Mouse (Mus musculus) embryonic facial prominence, embryonic 13.5 days (tissue): ENCODE measurements around the gene Clec4g. TPM values are rescaled to one million over a fixed set of nuclear protein-coding genes. Genes with fewer than 3 reads are reported as not detected.
A peak's percentile ranks its signal among the peaks of the same experiment; 100 is the strongest.
"Not testable (repeated sequence)": the region's sequence is repeated elsewhere in the genome, so short reads cannot be mapped to it uniquely, and the experiment has no call there.

Experiments
- ATAC-seq: fragments of 200-750 bp; cut with Nextera tagmentation; 2 replicates; pipeline ENCODE4 v1.8.0; 2017; ENCODE audit warnings: low read depth; ENCODE audit not compliant: insufficient number of reproducible peaks, insufficient read depth, low FRiP score, low TSS enrichment
- H3K27ac ChIP-seq: fragments of 300-500 bp; sonication (generic); 2 replicates; pipeline ENCODE4 v1.5.1; 2015; ENCODE audit warnings: moderate library complexity, mild to moderate bottlenecking, inconsistent platforms
- H3K27me3 ChIP-seq: fragments of 300-500 bp; sonication (generic); 2 replicates; pipeline ENCODE4 v1.6.1; 2015; ENCODE audit warnings: mild to moderate bottlenecking, inconsistent platforms
- H3K36me3 ChIP-seq: fragments of 300-500 bp; sonication (generic); 2 replicates; pipeline ENCODE4 v1.6.1; 2015; ENCODE audit warnings: mild to moderate bottlenecking, inconsistent platforms
- H3K4me1 ChIP-seq: fragments of 300-500 bp; sonication (generic); 2 replicates; pipeline ENCODE4 v1.6.1; 2015; ENCODE audit warnings: inconsistent platforms
- H3K4me2 ChIP-seq: fragments of 300-500 bp; sonication (generic); 2 replicates; pipeline ENCODE4 v1.6.1; 2015; ENCODE audit warnings: moderate library complexity, mild to moderate bottlenecking, inconsistent platforms
- H3K4me3 ChIP-seq: fragments of 300-500 bp; sonication (generic); 2 replicates; pipeline ENCODE4 v1.5.1; 2015; ENCODE audit warnings: mild to moderate bottlenecking, inconsistent platforms
- H3K9ac ChIP-seq: fragments of 300-500 bp; sonication (generic); 2 replicates; pipeline ENCODE4 v1.6.1; 2015; ENCODE audit warnings: mild to moderate bottlenecking, inconsistent platforms
- H3K9me3 ChIP-seq: fragments of 300-500 bp; sonication (generic); 2 replicates; pipeline ENCODE4 v1.6.1; 2016; ENCODE audit warnings: inconsistent platforms
- WGBS: fragments of 180-500 bp; shearing (Covaris S2); methylation state at CpG from one replicate; pipeline ENCODE4 v1.1.7; 2015; ENCODE audit warnings: mixed read lengths; 5-methylcytosine and 5-hydroxymethylcytosine counted together
- polyA plus RNA-seq: library from polyadenylated mRNA; unstranded; fragments of >200 nt; fragmentation: Nextera tagmentation; extraction: Ambion mirVana; gene quantifications from 2 replicates; pipeline ENCODE4 v1.2.1, GENCODE M21; 2015

Clec4g gene
- polyA plus RNA-seq, result 0.17 and 0.21 TPM in 2 replicates

DNA sequence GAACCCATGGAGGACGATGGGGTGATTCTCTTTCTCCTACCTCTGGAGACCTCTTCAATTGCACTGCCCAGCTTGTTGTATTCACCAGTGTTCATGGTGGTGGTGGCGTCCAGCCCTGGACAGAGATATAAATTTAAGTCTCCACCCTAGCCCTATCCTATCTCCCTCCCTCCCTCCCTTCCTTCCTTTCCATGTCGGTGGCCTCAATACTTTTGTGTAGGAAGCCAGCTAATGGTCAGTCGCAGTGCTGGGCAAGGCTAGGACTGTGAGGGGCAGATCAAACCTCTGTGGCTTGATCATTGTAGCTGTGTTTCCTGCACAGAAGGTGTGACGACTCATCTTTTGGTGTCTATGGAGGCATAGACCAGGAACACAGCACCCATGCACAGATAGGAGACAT, at the start of gene Clec4g:
Gene Clec4g, minus strand, starts transcription at position 101 of the 400 bp plus-strand sequence.
- ATAC-seq, result no peak
- Histone ChIP-seq H3K4me3 (no peak within 1 kb of the TSS), H3K4me2 (no peak within 1 kb of the TSS), H3K9ac (no peak within 1 kb of the TSS), H3K27ac (no peak within 1 kb of the TSS), H3K27me3 (no peaks in the 10 kb centered on the region), H3K4me1 (no peaks in the 10 kb centered on the region), H3K9me3 (no peaks in the 10 kb centered on the region), H3K36me3 (no peaks in the 10 kb centered on the region)
- 73% methylated on average over 5 of the region's 5 CpGs for WGBS

DNA sequence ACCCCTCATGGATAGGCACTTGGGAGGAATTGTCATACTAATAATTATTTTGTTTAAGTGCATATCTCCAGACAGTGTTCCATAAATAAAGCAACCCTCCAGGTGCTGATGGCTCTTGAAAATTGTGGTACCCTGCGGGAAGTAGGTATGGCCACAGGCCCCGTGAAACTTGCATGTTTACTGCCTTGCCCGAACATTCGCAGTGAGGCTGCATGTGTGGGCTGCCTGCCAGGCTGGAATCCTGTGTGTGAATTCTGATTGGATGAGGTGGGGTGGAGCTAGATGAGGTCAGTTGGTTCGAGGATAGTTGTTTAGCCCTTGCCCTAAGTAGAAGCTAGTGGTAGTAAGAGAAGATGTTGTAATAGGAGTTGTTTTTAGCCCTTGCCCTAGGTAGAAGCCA, 48.2 kb upstream of the Clec4g start:
- H3K36me3 ChIP-seq, H3K27ac ChIP-seq, H3K27me3 ChIP-seq, H3K9ac ChIP-seq, H3K9me3 ChIP-seq, H3K4me1 ChIP-seq, H3K4me3 ChIP-seq, ATAC-seq, H3K4me2 ChIP-seq: not testable (repeated sequence)
- WGBS, result 85% methylated on average over 5 of the region's 5 CpGs

DNA sequence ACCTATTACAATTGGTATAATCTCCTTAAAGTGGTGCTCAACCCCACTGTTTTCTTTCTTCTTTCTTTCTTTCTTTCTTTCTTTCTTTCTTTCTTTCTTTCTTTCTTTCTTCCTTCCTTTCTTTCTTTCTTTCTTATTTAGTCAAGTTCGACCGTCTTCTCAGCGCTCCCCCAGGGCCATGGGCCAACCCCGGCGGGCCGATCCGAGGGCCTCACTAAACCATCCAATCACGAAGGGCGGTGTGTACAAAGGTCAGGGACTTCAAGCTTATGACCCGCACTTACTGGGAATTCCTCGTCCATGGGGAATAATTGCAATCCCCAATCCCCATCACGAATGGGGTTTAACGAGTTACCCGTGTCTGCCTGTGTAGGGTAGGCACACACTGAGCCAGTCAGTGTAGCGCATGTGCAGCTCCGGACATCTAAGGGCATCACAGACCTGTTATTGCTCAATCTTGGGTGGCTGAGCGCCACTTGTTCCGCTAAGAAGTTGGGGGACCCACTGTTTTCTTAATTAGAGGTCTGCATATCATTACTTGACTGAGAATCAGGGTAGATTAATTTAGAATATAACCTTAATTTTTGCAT, 33.9 kb upstream of the Clec4g start:
- 65% methylated on average over 18 of the region's 18 CpGs for WGBS

DNA sequence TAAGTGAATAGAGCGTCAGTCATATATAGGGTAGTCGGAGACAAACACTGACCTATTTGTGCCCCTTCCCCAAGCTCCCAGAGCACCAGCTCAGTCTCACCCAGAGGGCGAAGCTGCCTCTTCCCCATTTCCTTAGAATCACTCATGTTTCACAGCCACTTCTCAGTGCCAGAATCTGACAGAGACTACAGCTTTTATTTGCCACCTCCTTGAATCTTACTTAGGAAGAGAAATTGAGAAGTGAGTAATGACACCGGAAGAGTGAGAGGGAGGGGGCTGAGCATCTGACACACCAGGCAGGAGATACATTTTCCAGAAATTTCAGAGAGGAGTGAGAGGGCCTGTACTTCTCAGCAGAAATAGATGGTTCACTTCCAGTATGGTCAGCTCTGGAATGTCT, 28.3 kb upstream of the Clec4g start, which contains the start of gene Cd209a:
Gene Cd209a, minus strand, starts transcription at position 224 of the 400 bp plus-strand sequence.
- peaks cover 5% of the 10 kb centered on the region; the same call in 1 of the 2 replicates for H3K9me3 ChIP-seq
- H3K4me3 ChIP-seq, result no peak within 1 kb of the TSS
- 85% methylated on average over 4 of the region's 4 CpGs for WGBS
- H3K9ac ChIP-seq, result no peak within 1 kb of the TSS
- no peak for ATAC-seq
- H3K27me3 ChIP-seq, result no peaks in the 10 kb centered on the region
- H3K27ac ChIP-seq, result no peak within 1 kb of the TSS
- H3K36me3 ChIP-seq, result no peaks in the 10 kb centered on the region
- no peaks in the 10 kb centered on the region for H3K4me1 ChIP-seq
- H3K4me2 ChIP-seq, result no peak within 1 kb of the TSS

More for the DNA sequence above, 33.9 kb upstream of the Clec4g start:
- no peak overlapping the region for H3K27ac ChIP-seq
- no peak overlapping the region for H3K4me2 ChIP-seq
- no peaks in the 10 kb centered on the region for H3K4me1 ChIP-seq
- H3K36me3 ChIP-seq, result no peaks in the 10 kb centered on the region
- H3K4me3 ChIP-seq, result no peak overlapping the region
- peaks cover 8% of the 10 kb centered on the region for H3K9me3 ChIP-seq
- no peak overlapping the region for H3K9ac ChIP-seq
- no peaks in the 10 kb centered on the region for H3K27me3 ChIP-seq
- ATAC-seq, result peak; percentile 99

DNA sequence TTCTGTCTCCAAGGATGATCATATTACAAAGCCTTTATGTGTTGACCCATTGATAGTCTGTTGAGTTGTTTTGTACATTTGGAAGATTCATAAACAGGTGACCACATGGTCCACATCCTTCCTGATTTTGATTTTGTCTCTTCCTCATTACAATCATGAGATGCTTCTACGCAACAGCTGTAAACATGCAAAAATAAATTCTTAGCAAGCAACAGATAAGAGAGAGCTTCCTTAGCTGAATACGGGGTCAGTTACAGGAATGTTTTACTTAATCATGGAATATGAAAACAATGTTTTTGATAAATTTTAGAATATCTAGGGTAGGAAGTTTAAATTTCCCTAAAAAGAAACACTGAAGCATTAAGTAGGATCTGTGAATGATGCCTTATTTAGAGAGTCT, 16.5 kb upstream of the Clec4g start:
- Histone ChIP-seq H3K9me3 (no peaks in the 10 kb centered on the region), H3K27me3 (no peaks in the 10 kb centered on the region), H3K27ac (no peak overlapping the region), H3K4me2 (no peak overlapping the region), H3K4me1 (no peaks in the 10 kb centered on the region), H3K9ac (no peak overlapping the region), H3K4me3 (no peak overlapping the region), H3K36me3 (no peaks in the 10 kb centered on the region)
- ATAC-seq, result no peak
- 88% methylated on average over 2 of the region's 2 CpGs for WGBS

DNA sequence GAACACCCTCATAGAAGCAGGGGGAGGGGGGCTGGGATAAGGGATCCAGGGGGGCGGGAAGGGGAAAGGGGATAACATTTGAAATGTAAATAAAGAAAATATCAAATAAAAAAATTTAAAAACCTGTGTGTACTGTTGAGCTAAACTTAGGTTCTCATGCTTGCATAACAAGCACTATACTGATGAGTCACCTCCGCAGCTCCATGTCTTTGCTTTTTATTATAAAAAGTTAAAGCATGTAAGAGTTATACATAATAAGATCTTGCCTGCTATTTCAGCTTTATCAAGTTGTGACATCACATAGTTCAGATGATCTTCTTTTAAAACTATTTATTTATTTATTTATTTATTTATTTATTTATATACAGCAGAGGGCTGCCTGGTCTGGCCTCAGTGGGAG, 15.1 kb upstream of the Clec4g start:
- no peak for ATAC-seq
- no peak overlapping the region for H3K27ac ChIP-seq
- no peak overlapping the region for H3K4me3 ChIP-seq
- no peaks in the 10 kb centered on the region for H3K27me3 ChIP-seq
- H3K36me3 ChIP-seq, result no peaks in the 10 kb centered on the region
- H3K9ac ChIP-seq, result no peak overlapping the region
- 78% methylated on average over 2 of the region's 2 CpGs for WGBS
- no peaks in the 10 kb centered on the region for H3K4me1 ChIP-seq
- no peak overlapping the region for H3K4me2 ChIP-seq
- H3K9me3 ChIP-seq, result no peaks in the 10 kb centered on the region

DNA sequence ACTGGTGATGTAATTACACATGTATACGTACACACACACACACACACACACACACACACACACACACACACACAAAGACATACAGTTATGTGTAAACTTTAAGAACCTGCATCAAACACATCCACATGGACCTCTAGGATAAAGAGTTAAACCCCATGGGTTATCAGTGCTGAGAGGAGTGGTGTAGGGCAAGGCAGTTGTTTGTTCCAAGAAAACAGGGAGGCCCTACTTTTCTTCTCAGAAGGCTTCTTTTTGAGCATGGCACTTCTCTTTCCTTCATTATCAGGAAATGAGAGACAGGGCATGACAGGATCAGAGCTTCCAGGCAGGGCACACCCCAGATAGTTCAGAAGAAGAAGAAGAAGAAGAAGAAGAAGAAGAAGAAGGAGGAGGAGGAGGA, 13.6 kb upstream of the Clec4g start:
- no peak overlapping the region for H3K4me2 ChIP-seq
- H3K4me3 ChIP-seq, result no peak overlapping the region
- H3K9me3 ChIP-seq, result no peaks in the 10 kb centered on the region
- H3K27me3 ChIP-seq, result no peaks in the 10 kb centered on the region
- H3K27ac ChIP-seq, result no peak overlapping the region
- 53% methylated on average over 1 of the region's 1 CpGs for WGBS
- no peaks in the 10 kb centered on the region for H3K4me1 ChIP-seq
- H3K9ac ChIP-seq, result no peak overlapping the region
- H3K36me3 ChIP-seq, result no peaks in the 10 kb centered on the region
- ATAC-seq, result no peak

DNA sequence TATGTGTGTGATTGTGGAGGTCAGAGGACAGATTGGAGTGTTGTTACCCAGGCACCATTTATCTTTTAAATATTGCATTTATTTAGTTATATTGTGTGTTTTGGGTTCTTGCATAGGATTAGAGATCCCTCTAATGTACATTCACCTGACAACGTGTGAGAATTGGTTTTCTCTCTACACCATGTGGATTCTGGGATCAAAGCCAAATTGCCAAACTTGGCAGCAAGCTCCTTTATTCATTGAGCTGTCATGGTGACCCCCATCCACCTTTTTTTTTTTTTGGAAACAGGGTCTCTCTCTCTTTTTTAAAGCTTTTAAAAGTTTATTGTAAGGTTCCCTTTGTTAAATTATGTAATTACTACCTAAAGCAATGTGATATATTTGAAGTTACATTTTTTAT, 590 bp upstream of the Clec4g start:
- WGBS, result 47% methylated on average over 1 of the region's 1 CpGs
- no peak for ATAC-seq
- Histone ChIP-seq H3K27me3 (no peaks in the 10 kb centered on the region), H3K4me3 (no peak overlapping the region), H3K27ac (no peak overlapping the region), H3K9me3 (no peaks in the 10 kb centered on the region), H3K4me2 (no peak overlapping the region), H3K9ac (no peak overlapping the region), H3K36me3 (no peaks in the 10 kb centered on the region), H3K4me1 (no peaks in the 10 kb centered on the region)

DNA sequence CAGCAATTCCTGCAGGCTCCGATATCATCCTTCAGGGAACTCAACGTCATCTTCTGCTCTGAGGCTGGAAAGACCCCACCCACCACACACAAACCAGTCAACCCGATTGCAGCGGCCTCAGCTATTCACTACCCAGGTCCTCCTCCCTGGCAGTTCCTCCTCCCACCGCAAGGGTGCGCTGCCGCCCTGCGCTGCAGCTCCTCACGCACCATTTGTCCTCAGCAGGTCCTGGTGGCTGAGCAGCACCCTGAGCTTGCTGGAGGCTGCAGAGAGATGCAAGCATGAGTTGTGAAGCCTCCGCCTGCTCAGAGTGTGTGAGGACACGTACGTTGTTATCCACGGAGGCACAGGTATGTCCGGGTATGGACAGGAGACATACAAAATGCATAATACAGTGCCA, 1.9 kb downstream of the Clec4g start:
- ATAC-seq, result no peak
- no peaks in the 10 kb centered on the region for H3K36me3 ChIP-seq
- no peak overlapping the region for H3K27ac ChIP-seq
- WGBS, result 17% methylated on average over 14 of the region's 14 CpGs
- H3K4me1 ChIP-seq, result no peaks in the 10 kb centered on the region
- H3K4me3 ChIP-seq, result no peak overlapping the region
- no peaks in the 10 kb centered on the region for H3K27me3 ChIP-seq
- H3K9ac ChIP-seq, result no peak overlapping the region
- no peaks in the 10 kb centered on the region for H3K9me3 ChIP-seq
- H3K4me2 ChIP-seq, result no peak overlapping the region

DNA sequence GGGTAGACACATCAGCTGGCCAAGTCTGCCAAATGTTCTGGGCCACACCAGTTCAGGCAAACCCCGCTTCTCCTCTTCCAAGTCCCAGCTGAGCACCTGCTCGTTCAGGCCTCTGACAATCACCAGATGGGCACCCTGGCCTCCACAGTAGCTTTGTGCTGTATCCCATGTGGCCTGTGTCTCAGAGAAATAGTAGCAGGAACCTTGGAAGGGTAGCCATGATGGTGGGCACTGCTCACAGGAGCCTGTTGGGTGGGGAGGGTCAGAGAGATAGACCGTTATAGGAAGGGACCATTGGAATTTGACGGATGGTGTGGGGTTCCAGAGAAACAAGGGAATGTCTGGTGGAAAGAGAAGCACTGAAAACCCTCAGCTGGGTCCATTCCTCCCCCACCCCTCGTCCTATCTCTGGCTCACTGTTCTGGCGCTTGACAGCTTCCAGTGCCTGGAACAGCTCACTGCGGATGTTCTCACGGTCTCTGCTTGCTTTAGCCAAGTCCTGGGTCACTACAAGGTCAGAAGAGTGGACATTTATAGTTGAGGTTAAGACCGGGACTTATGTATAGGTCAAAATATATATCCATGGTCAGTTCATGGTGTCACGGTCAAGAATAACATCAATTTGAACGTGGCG, 3.0 kb downstream of the Clec4g start:
- H3K9ac ChIP-seq, result no peak overlapping the region
- WGBS, result 86% methylated on average over 12 of the region's 12 CpGs
- no peak overlapping the region for H3K4me2 ChIP-seq

DNA sequence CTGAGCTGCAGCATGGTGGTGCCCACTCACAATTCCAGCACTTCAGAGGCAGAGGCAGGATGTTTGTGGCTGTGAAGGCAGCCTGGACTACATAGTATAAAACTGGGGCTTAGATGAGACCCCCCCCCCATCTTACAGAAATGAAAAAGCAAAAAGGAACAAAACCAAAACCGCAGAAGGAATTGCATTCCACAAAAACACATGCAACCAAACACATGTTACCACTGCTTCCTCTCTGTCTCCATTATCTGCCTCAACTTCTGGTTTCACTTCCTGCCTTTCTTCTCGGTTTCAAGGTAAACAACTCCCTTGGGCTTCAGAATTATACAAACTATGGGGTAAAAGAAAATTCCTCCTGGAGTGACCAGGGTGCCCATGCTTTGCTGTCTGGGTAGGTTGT, 8.8 kb downstream of the Clec4g start:
- Histone ChIP-seq H3K4me1 (no peaks in the 10 kb centered on the region), H3K36me3 (no peaks in the 10 kb centered on the region), H3K4me3 (no peak overlapping the region), H3K27me3 (no peaks in the 10 kb centered on the region), H3K27ac (no peak overlapping the region), H3K4me2 (no peak overlapping the region), H3K9me3 (no peaks in the 10 kb centered on the region), H3K9ac (no peak overlapping the region)
- 54% methylated on average over 2 of the region's 2 CpGs for WGBS
- ATAC-seq, result no peak

More for the DNA sequence above, 3.0 kb downstream of the Clec4g start:
- Histone ChIP-seq H3K4me1 (no peaks in the 10 kb centered on the region), H3K4me3 (no peak overlapping the region), H3K36me3 (no peaks in the 10 kb centered on the region), H3K27ac (no peak overlapping the region), H3K9me3 (no peaks in the 10 kb centered on the region), H3K27me3 (no peaks in the 10 kb centered on the region)
- no peak for ATAC-seq

DNA sequence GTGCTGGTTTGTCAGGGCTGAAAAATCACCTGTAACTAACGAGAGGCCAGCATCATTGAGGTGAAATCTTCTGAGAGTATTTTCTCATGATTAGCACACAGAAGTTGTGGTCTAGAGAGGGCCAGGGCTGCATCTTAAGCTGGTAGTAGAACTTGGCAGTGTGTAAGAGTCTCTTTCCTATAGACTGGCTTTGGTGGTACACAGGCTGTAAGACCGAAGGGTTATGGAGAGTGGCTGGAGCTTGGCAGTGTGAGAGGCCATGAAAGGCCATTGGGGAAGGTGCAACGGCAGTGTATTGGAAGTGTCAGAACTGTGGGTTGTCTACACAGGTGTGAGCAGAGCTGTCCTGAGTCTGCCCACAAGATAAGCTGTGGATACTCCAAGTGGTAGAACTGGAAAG, 10.1 kb downstream of the Clec4g start:
- H3K4me1 ChIP-seq, result no peaks in the 10 kb centered on the region
- ATAC-seq, result no peak
- no peak overlapping the region for H3K4me3 ChIP-seq
- no peak overlapping the region for H3K4me2 ChIP-seq
- no peak overlapping the region for H3K9ac ChIP-seq
- no peaks in the 10 kb centered on the region for H3K9me3 ChIP-seq
- no peaks in the 10 kb centered on the region for H3K36me3 ChIP-seq
- H3K27me3 ChIP-seq, result no peaks in the 10 kb centered on the region
- WGBS, result 70% methylated on average over 3 of the region's 3 CpGs
- H3K27ac ChIP-seq, result no peak overlapping the region
